Mouse (Mus musculus) gastrocnemius, postnatal 10 days (tissue): ENCODE results near the gene Clip2. TPM values are rescaled to one million over a fixed set of nuclear protein-coding genes. Genes with fewer than 3 reads are reported as not detected.

Experiments used
- DNase-seq: peaks from one replicate; pipeline ENCODE4 v3.0.0; 2021; ENCODE audit warnings: mixed read lengths
- long read RNA-seq, 2 experiments: library from polyadenylated mRNA; stranded (forward); transcript quantifications; one replicate each; pipeline ENCODE4 v2.0.0; 2021
- total RNA-seq, 2 experiments: library from RNA; stranded (reverse); gene quantifications; 2 replicates each; pipeline ENCODE4 v1.2.3; 2021

Gene Clip2
- 10 to 100 TPM; 10.1 to 12.8 TPM for total RNA-seq
- long read RNA-seq, experiment 1, full-length matches to known transcripts, result 4 of 6 reads
- long read RNA-seq, experiment 1, partial matches to known transcripts, result 1 of 6 reads
- long read RNA-seq, experiment 1, other reads (novel, unspliced or antisense), result 1 of 6 reads
- long read RNA-seq, experiment 2, full-length matches to known transcripts, result 4 of 4 reads
- long read RNA-seq, experiment 2, partial matches to known transcripts, result 0 of 4 reads
- long read RNA-seq, experiment 2, other reads (novel, unspliced or antisense), result 0 of 4 reads

DNA sequence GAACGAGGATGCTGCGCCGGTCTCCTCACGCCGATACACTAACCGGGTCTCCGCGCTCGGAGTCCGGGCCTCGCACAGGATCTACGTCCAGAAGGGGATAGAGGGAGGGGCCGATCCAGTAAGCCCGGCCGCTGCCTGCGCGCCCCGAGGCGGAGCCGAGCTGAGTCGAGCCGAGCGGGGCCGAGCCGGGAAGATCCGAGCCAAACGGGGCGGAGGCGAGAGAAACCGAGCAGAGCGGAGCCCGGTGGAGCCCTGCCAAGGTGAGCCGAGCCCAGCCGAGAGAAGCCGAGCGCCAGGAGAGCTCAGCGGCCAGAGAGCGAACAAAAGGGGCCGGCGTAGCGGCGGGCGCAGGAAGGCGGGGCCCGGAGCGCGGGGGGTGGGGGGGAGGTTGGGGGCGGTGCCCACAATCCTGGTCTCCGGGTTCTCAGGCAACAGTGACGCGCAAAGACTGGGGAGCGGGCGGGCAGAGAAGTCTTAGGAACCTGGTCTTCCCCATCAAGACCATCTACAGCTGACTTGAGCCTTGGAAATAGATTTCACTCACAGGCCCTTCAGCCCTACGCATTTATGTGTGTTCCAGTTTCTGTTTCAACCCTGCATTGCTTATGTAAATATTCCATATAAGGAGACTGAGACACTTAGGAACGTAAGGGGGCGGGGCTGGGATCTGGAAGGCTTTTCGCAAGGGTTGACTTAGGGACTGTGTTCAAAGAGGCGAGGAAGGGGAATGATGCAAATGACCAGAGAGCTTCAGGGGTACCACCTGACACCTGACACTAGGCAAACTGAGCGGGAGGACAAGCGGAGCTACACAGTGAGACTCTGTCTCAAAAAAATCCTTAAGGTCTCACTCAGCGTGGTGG lies at the start of gene Clip2:
Clip2 (minus strand) TSS at position 325 of the 863 bp plus-strand sequence.
- peak; percentile 100 for DNase-seq

DNA sequence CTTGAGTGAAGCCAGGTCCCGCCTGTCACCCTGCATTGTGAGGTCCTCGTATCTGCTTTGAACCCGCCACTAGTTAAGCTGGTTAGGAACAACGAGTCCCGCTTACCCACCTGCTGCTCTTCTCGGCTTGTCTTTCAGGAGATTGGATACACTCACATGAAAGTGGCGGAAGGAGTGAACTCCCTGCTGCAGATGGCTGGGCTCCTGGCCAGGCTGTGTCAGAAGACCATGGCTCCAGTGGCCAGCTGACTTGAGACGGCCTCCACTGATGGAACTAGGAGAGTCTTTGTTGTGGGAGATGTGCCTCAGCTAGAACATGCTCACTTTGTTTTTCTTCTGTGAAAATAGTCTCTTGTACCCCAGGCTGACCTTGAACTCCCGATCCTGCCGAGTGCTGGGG lies 45.5 kb upstream of the Clip2 start:
- peak; percentile 62 for DNase-seq

DNA sequence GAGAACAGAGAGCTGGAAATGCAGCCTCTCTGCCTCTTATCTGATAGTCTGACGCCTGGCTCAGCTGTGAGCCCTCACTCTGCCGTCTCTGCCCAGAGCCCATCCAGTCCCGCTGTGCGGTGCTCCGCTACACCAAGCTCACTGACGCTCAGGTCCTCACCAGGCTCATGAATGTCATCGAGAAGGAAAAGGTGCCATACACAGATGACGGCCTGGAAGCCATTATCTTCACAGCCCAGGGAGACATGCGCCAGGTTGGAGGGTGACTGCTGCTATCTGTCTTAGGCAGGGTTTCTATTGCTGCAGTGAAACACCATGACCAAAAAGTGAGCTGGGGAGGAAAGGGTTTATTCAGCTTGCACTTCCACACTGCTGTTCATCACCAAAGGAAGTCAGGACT lies 40.9 kb upstream of the Clip2 start:
- no peak for DNase-seq

DNA sequence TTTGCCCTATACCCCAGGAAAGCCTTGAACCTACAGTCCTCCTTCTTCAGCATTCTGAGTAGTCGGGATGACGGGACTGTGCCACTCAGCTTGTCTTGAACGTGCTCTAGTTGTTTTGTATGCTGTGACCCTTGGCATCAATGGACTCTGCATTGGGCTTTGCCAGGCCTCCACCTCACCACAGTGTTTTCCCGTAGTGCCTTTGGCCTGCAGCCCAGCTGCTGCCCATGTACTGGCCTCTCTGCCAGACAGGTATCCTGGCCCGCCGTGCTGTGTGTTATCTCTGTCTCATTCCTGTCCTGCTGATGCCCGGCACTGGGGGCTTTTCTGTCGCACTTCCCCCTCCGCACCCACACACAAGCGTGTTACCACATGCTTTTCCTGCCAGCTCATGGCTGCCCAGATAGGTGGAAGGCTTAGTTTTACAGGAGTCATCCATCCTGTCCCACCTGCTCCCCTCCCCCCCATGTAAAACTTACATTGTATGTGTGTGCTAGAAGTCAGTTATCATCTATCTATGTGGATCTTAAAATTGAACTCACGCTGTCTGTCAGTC lies 39.9 kb upstream of the Clip2 start:
- no peak for DNase-seq

DNA sequence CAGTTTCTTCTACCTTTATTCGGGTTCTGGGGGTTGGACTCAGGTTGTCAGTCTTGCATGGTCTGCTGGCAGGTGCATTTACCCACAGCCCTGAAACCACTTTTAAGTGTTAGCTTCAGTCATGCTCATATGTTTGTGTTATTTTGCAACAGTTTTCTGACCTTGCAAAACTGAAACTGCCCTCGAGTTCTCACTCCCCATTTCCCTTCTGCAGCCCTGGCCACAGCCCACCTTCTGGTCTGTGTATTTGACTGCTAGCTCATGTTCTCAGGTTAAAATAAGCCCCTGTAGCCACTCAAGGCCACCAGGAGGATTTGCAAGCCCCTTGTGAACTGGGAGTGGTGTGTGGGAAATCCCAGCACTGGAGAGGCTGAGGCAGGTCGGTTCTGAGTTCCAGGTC lies 37.7 kb upstream of the Clip2 start:
- no peak for DNase-seq

DNA sequence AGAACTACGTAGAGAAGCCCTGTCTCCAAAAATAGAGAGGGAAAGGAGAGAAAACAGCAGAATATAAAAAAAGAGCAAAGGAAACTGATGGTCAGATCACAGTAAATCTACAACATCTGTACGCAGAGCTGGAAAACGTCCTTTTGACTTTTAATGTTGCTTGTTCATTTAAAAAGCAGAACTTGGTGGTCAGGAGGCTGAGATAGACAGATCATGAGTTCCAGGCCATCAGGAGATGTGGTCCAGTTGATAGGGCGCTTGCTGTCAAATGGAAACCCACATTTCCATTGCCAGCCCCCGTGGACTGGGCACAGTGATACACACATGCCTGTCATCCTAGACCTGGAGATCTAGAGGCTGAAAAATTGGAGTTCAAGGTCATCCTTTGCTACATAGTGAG lies 32.6 kb upstream of the Clip2 start:
- no peak for DNase-seq

DNA sequence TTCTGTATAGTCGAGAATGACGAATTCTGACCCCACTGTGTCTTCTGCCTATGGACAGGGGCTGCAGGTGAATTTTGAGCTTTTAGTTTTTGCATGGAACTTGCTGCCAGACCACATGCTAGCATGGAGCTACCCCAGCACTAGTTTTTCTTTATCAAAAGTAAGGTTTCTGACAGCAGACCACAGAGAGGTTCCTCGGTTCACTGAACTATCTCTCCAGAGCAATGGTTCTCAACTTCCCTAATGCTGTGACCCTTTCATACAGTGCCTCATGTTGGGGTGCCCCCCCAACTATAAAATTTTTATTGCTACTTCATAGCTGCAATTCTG lies 31.6 kb upstream of the Clip2 start:
- DNase-seq, result no peak

DNA sequence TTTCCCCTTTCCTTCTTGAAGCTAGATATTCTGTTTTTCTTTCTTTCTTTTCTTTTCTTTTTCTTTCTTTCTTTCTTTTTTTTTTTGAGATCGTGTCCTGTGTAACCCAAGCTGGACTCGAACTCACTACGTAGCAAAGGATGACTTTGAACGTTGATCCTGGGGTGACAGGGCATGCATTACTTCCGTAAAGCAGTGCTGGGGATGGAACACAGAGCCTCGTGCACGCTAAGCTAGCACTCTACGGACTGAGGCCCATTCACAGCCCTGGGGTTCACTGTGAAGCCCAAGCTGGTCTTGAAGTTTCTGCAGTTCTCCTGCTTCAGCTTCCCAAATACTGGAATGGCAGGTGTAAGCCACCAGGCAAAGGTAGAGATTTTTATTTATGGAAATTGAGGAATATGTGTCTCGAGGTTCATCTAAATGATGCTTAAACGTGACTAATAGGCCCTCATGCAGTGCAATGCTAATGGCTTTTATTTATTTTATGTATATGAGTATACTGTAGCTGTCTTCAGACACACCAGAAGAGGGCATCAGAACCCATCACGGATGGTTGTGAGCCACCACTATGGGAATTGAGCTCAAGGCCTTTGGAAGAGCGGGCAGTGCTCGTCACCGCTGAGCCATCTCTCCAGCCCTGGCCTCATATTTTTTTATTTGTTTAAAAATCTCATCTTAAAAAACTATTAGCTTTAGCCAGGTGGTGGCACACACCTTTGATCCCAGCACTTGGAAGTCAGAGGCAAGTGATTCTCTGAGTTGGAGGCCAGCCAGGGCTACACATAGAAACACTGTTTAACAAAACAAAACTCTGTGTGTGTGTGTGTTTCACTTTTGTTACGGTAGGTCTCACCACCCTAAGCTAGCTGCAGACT lies 31.0 kb upstream of the Clip2 start:
- no peak for DNase-seq

DNA sequence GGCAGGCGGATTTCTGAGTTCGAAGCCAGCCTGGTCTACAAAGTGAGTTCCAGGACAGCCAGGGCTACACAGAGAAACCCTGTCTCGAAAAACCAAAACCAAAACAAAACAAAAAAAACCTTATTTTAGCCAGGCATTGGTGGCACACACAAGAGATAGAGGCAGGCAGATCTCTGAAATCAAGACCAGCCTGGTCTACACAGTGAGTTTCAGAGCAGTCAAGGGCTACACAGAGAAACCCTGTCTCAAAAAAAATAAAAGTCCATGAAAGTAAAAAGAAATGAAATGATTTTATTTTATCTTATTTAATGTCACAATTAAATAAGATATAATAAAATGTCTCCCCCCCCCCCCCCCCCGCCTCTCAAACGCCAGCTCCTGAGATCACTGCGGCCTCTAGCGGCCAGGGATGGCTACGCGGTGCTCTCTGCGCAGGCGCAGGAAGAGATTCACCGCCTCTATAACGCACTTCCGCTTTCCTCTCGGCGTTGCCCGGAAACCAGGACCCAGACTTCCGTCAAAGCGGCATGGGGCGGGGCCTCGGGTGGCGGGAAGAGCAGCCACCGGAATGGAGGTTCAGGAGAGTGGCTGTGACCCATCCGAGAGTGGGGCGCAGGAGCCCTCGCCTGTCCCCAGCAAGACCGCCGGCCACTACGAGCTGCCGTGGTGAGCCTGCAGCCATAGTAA lies 30.1 kb upstream of the Clip2 start:
- DNase-seq, result peak; percentile 96

DNA sequence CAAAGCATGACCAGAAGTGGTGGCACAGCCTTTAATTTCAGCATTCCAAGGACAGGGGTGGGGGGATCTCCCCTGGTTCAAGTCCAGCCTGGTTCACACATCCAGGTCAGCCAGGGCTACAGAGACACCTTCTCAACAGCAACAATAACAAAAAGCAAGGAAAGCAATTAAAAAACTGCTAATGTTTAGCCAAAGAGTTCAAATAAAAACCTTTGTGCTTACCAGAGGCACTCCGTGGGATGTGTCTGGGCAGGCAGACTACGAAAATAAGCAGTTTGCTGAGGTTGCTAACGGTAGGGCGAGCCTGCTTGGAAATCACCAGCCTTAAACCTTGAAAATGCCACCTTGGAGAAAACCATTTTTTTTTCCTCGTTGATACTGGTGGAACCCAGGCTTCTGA lies 28.9 kb upstream of the Clip2 start, which contains the start of gene Rfc2:
Rfc2 (plus strand) TSS at position 221 of the 400 bp plus-strand sequence.
- DNase-seq, result no peak

DNA sequence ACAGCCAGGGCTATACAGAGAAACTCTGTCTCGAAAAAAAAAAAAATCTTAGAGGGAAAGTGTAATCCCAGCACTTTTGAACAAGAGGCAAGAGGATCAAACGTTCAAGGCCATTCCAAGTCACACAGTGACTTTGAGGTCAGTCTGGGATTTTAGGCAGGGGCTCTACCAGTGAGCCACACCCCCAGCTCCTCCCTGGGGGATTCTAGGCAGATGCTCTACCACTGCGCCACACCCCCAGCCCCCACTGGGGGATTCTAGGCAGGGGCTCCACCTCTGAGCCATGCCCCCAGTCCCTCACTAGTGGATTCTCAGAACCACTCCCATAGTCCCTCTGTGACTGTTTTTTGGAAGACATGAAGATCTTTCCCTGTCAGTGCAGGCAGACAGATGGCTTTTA lies 26.9 kb upstream of the Clip2 start:
- DNase-seq, result no peak

DNA sequence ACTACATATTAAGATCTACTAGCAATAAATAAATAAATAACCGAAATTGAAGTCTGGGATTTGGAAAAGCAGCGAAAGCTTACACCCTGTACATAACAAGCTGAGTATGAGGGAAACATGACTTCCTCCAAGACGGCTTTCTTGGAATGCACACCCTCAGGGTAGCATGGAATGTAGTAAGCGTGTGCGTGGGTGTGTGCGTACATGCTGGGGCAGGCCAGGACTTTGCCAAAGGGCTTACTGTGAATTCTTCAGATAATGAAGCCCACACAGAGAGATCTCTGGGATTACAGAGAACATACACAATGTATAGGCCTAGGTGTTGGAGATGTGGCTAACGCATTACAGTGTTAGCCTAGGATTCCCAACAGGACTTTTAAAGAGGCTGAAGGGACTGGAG lies 25.3 kb upstream of the Clip2 start:
- no peak for DNase-seq

DNA sequence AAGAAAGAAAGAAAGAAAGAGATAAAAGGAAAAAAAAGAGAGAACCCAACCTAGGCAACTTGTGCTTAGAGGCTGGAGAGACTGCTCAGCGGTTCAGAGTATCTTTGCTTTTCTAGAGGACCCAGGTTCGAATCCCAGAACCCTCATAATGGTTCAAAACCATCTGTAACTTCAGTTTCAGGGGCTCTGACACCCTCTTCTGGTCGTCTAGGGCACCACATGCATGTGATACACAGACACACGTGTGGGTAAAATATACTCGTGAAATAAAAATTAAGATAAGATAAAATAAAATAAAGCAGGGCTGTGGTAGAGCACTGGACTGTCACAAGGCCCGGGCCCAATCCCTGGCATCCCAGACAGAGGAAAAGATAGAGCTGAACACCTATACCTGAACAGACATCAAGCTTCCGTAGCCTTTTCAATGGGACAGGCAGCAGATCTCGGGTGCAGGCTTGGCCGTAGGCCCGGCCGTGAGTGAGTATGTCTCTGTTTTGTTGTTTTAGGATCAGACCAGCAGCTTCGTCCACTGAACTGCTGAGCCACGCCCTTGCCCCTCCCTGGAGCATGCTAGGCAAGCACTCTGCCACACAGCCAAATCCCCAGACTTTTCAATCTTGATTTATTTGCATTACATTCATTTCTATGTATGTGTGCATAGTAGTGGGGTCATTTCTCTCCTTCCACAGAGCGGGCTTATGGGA lies 24.4 kb upstream of the Clip2 start:
- no peak for DNase-seq

DNA sequence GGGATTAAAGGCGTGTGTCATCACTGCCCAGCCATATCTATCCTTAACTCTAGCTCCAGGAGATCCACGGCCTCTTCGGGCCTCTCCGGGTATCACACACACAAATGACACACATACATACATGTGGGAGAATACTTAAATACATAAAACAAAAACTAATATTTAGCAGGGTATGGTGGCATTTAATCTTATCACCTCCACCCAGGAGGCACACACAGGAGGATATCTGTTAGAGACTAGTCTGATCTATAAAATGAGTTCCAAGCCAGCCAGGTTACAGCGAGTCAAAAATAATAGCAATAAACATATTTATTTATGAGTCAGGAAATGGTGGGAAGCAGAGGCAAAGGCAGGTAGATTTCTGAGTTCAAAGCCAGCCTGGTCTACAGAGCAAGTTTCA lies 23.6 kb upstream of the Clip2 start:
- DNase-seq, result no peak

DNA sequence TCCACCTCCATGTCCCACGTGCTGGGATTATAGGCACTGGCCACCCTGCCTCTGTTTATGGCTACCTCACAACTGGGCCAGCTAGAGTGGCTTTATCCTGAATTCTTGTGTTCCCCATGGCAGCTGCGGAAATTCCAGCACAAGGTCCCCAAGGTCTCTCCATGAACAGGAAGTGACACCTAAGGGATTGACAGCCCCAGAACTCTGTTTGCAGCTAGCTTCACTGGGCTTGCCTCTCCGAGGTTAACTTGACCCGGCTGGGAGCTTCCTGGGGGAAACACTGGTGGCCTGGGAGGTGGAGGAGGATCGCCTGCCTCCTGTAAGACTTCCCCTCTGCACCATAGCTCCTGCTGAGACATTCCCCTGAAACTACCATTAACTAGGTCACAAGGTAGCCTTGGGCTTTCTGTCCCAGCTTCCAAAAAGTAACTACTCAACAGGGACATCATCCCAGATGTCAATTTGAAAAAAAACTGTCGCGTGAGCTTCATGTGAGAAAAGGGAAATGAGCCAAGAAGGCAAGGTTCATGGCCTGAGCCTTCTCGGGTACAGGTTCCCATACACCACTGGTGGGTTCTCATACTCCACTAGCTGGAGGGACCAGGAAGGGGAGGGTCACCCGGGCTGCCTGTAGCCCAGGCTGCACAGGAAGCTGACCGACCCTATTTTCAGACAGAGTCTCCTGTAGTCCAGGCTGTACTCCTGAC lies 20.4 kb upstream of the Clip2 start:
- no peak for DNase-seq

DNA sequence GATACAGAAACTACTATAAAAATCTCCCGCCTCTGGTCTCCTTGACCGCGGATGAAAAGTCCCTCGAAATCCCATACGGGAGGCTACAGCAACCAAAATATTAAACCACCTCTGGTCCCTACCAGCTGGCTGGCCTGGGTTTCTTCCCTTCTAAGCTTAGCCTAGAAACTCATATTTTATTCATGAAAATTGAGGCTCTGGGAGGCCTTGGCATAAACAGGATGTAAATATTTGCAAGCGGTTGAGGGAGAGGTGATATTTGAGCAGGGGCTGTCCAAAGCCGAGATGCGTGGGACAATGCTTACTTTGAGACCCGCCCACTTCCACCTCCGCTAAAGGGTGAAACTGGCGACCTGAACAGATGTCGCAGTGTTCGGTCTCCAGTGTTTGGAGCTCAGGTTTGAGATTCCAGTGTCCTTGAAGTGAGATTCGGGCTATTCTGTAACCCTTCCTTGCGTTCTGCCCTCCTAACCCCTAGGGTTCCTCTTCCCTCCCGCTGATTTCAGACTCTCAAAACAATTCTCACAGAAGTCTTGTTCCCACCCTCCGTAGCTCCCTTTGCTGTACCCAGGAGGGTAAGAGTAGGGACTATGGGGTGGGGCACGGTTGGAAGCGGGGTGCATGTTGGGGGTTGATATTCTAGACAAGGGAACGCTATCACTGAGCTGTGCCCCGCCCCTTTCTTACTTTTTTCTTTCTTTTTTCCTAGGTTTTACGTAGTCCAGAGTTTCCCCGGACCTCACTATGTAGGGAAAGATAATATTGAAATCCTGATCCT lies 19.7 kb upstream of the Clip2 start:
- no peak for DNase-seq

DNA sequence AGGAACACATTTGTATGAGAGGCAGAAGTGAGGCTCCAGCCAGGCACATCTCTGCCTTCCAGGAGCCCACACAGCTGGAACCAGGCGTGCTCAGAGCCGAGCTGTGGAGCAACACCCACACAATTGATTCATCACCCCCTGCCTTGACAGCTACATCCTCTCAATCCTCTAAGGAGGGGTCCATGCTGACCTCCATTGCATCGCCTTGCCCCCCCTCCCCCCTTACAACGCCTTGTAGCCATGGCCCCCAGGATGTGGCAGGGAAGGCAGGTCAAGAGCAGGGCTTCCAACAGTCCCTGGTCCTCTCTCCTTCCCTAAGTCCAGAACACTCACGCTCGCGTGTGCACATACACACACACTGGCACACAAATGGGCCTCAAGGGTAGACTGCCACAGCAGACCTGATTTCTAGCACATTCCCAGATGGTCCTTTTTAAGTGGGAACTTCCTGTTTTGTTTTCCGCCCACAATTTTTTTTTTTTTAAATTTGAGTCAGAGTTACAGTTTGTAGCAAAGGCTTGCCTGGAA lies 16.8 kb upstream of the Clip2 start:
- no peak for DNase-seq

DNA sequence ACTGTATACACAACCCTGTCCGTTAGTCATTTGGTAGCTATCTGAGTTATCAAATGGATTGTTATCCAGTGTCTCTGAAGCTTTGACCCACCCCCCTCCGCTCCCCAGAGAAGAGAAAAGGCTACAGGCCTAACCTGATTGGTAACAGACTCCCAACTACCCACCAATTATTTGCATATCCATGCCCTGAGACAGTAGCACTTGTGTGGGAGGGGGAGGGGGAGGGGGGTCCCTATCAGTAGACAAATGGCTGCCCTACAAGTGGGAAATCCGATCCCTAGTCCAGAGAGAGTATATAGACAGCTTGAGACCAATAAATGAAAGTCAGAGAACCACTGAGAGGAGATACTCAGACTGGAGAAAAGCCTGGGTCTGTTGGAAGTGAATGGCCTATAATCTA lies 15.8 kb upstream of the Clip2 start:
- no peak for DNase-seq

DNA sequence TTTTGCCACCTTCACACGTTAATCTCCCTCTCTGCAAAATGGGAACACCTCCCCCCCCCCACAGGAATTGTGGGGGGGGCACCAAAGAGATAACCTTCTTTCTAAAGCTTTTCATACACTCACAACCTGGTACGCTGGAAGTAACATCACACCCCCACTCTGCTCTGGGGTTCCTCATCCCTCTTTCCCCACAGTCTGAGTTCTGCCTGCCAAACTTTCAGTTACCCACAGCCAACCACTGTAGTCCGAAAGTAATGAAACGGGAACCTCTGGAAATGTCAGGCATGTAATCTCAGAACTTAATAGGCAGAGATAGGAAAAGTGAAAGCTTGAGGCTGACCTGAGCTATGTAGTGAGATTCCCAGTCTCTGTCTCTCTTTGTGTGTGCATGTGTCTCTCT lies 15.2 kb upstream of the Clip2 start:
- no peak for DNase-seq

DNA sequence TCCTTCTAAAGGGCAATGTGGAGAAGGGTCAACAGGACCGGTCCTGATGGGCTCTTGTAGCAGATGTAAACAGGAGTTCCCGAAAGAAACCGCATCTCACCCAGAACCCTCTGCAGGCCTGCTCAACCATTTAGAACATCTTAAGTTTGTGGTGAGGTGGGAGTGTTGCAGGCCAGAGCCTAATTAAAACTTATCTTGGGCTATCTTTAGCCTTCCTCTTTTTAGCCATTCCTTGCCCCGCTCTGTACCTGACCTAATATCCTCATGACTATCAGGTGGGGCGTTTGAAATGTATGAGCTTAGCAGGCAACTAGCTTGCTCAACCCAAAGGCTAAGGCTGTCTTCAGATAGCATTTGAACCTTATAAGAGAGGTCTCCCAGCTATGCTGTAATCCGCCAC lies 13.5 kb upstream of the Clip2 start:
- DNase-seq, result no peak
